Mouse (Mus musculus): ENCODE results near the gene Klf12. TPM values are rescaled to one million over a fixed set of nuclear protein-coding genes. Genes with fewer than 3 reads are reported as not detected.

Klf12 gene
- total and polyA plus RNA-seq, 2 experiments from 2014 or later: 26.7 to 61.1 TPM

DNA sequence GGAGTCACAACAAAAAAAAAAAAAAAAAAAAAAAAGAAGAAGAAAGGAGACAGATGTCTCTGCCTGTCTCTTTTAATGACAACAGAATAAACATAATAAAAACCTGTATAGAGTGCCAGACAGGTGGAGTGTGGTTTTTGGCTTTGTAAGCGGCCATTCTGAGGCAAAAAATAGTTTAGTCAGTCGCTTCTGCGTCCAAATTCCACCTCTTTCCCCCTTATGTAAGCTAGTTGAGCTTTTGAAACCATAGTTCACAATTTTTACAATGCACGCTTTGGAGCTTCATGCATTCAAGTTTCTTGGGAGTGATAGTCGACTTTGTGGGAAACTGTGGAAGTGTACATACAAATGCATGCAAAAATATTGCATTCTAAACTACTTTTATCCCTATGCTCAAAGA, 41.4 kb downstream of the Klf12 start:
- H3K4me1 ChIP-seq (ENCODE audit: insufficient read depth, low read length): no peaks in the 10 kb centered on the region
- ATAC-seq (ENCODE audit: low FRiP score) (no peak), DNase-seq (ENCODE audit: low spot score) (no peak)
- no peak overlapping the region for H3K27ac ChIP-seq (ENCODE audit: low read depth, low read length)
- TF ChIP-seq CTCF (IDR thresholded peaks at IDR 0.05): no peak
- H3K9ac ChIP-seq (replicated peaks; ENCODE audit: low read length, poor library complexity, severe bottlenecking): no peak overlapping the region
- no peak overlapping the region for H3K4me3 ChIP-seq (ENCODE audit: low read depth, low read length)
- H3K9me3 ChIP-seq (ENCODE audit: low read length): no peaks in the 10 kb centered on the region
- no peaks in the 10 kb centered on the region for H3K36me3 ChIP-seq (ENCODE audit: insufficient read depth, low read length)
- WGBS: 92% methylated on average over 5 of the region's 5 CpGs
- no peak overlapping the region for H3K4me2 ChIP-seq (ENCODE audit: low read depth, low read length, poor library complexity, severe bottlenecking)
- H3K27me3 ChIP-seq (ENCODE audit: insufficient read depth, low read length): no peaks in the 10 kb centered on the region

DNA sequence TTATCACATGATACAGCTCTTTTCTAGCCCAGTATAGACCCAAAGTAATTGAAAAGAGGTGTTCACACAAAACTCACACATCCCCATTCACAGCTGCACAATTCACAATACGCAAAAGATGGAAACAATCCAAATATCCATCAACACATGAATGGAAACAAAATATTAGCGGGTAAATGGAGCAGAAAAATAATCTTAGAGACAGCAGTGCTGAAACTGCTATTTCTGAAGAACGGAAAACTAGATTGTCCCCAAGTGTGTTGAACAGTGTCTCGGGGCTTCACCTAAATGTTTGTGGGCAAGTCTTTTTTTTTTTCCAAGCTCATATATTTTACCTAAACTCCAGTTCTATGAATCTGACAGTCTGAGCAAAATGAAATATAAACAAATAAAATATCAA, 44.6 kb downstream of the Klf12 start:
- ATAC-seq (ENCODE audit: low FRiP score) (no peak), DNase-seq (ENCODE audit: low spot score) (no peak)
- no peak for TF ChIP-seq CTCF (IDR thresholded peaks at IDR 0.05)
- Histone ChIP-seq H3K36me3 (ENCODE audit: insufficient read depth, low read length) (no peaks in the 10 kb centered on the region), H3K4me1 (ENCODE audit: insufficient read depth, low read length) (no peaks in the 10 kb centered on the region), H3K4me3 (ENCODE audit: low read depth, low read length) (no peak overlapping the region), H3K27ac (ENCODE audit: low read depth, low read length) (no peak overlapping the region), H3K27me3 (ENCODE audit: insufficient read depth, low read length) (no peaks in the 10 kb centered on the region), H3K4me2 (ENCODE audit: low read depth, low read length, poor library complexity, severe bottlenecking) (no peak overlapping the region), H3K9ac (replicated peaks; ENCODE audit: low read length, poor library complexity, severe bottlenecking) (no peak overlapping the region), H3K9me3 (ENCODE audit: low read length) (no peaks in the 10 kb centered on the region)
- 85% methylated on average over 4 of the region's 4 CpGs for WGBS

DNA sequence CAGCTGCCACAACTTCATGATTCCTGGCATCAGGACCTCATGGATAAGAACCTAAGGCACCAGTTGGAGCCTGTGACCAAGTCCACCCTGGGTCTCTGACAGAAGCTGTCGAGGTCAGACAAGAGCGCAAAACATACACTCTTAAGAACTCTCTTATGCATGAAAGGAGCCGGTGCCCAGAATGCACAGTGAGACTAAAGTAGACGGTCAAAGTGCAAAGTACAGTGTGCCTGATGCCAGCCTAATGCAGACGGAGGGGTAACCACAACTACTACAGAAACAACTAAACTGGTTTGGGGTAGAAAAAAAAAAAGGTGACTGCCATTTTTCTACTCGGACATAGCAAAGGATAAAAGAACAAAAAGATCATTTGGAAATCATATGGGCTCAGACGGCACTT, 47.7 kb downstream of the Klf12 start:
- ATAC-seq (ENCODE audit: low FRiP score) (no peak), DNase-seq (ENCODE audit: low spot score) (no peak)
- Histone ChIP-seq H3K9me3 (ENCODE audit: low read length) (no peaks in the 10 kb centered on the region), H3K4me3 (ENCODE audit: low read depth, low read length) (no peak overlapping the region), H3K9ac (replicated peaks; ENCODE audit: low read length, poor library complexity, severe bottlenecking) (no peak overlapping the region), H3K27me3 (ENCODE audit: insufficient read depth, low read length) (no peaks in the 10 kb centered on the region), H3K4me2 (ENCODE audit: low read depth, low read length, poor library complexity, severe bottlenecking) (no peak overlapping the region), H3K27ac (ENCODE audit: low read depth, low read length) (no peak overlapping the region), H3K4me1 (ENCODE audit: insufficient read depth, low read length) (no peaks in the 10 kb centered on the region), H3K36me3 (ENCODE audit: insufficient read depth, low read length) (no peaks in the 10 kb centered on the region)
- no peak for TF ChIP-seq CTCF (IDR thresholded peaks at IDR 0.05)
- WGBS: 84% methylated on average over 7 of the region's 7 CpGs

DNA sequence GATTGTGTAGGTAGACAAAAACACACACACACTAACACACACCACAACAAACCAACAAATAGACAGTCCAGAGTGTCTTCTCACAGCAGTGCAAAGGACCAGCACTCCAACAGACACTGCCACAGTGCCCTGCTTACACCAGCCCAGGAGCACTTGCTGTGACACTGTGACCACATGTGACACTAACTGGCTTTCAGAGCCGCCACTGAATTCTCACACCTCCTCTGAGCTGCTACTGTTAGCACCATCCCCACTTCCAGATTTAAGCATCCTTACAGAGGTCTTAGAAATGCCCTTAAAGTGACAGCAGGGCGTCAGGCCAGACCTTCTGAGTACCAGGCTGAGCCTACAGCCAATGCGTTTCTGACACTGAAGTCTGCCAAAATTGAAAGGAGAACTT, 48.7 kb downstream of the Klf12 start:
- H3K4me2 ChIP-seq (ENCODE audit: low read depth, low read length, poor library complexity, severe bottlenecking): no peak overlapping the region
- no peaks in the 10 kb centered on the region for H3K27me3 ChIP-seq (ENCODE audit: insufficient read depth, low read length)
- ATAC-seq (ENCODE audit: low FRiP score): no peak
- no peak for DNase-seq (ENCODE audit: low spot score)
- no peak for TF ChIP-seq CTCF (IDR thresholded peaks at IDR 0.05)
- H3K36me3 ChIP-seq (ENCODE audit: insufficient read depth, low read length): no peaks in the 10 kb centered on the region
- H3K9me3 ChIP-seq (ENCODE audit: low read length): no peaks in the 10 kb centered on the region
- H3K4me1 ChIP-seq (ENCODE audit: insufficient read depth, low read length): no peaks in the 10 kb centered on the region
- H3K4me3 ChIP-seq (ENCODE audit: low read depth, low read length): no peak overlapping the region
- H3K27ac ChIP-seq (ENCODE audit: low read depth, low read length): no peak overlapping the region
- no peak overlapping the region for H3K9ac ChIP-seq (replicated peaks; ENCODE audit: low read length, poor library complexity, severe bottlenecking)
- 42% methylated on average over 3 of the region's 3 CpGs for WGBS

GRCm38 (mm10) chr14:100231384-100231783, 53.1 kb downstream of the Klf12 start:
- DNase-seq (ENCODE audit: low spot score) (no peak), ATAC-seq (ENCODE audit: low FRiP score) (no peak)
- Histone ChIP-seq H3K9me3 (ENCODE audit: low read length) (no peaks in the 10 kb centered on the region), H3K36me3 (ENCODE audit: insufficient read depth, low read length) (no peaks in the 10 kb centered on the region), H3K27ac (ENCODE audit: low read depth, low read length) (no peak overlapping the region), H3K4me2 (ENCODE audit: low read depth, low read length, poor library complexity, severe bottlenecking) (no peak overlapping the region), H3K4me3 (ENCODE audit: low read depth, low read length) (no peak overlapping the region), H3K4me1 (ENCODE audit: insufficient read depth, low read length) (no peaks in the 10 kb centered on the region), H3K9ac (replicated peaks; ENCODE audit: low read length, poor library complexity, severe bottlenecking) (no peak overlapping the region), H3K27me3 (ENCODE audit: insufficient read depth, low read length) (no peaks in the 10 kb centered on the region)
- 72% methylated on average over 1 of the region's 1 CpGs for WGBS
- no peak for TF ChIP-seq CTCF (IDR thresholded peaks at IDR 0.05)

DNA sequence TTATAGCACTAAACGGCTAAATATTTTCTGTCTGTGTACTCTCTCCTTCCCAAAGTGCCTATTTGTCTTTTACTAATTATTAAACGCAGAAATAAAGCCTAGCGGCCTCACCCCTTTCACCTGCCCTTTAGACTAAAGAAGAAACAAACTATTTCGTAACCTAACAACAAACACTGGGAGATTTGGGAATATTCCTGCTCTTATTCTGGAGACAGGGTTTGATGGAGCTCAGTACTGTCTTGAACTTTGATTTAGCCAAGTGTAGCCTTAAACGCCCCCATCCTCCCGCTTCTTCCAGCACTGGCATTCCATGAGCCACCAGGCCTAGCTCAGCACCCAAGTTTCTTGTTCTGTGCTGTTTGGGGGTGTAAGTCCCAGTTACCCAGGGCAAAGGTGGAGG, 56.4 kb downstream of the Klf12 start:
- TF ChIP-seq CTCF (IDR thresholded peaks at IDR 0.05): no peak
- H3K4me1 ChIP-seq (ENCODE audit: insufficient read depth, low read length): no peaks in the 10 kb centered on the region

More for the DNA sequence above, 56.4 kb downstream of the Klf12 start:
- H3K4me3 ChIP-seq (ENCODE audit: low read depth, low read length): no peak overlapping the region
- 98% methylated on average over 6 of the region's 6 CpGs for WGBS
- DNase-seq (ENCODE audit: low spot score) (no peak), ATAC-seq (ENCODE audit: low FRiP score) (no peak)
- H3K9ac ChIP-seq (replicated peaks; ENCODE audit: low read length, poor library complexity, severe bottlenecking): no peak overlapping the region
- no peak overlapping the region for H3K27ac ChIP-seq (ENCODE audit: low read depth, low read length)
- H3K4me2 ChIP-seq (ENCODE audit: low read depth, low read length, poor library complexity, severe bottlenecking): no peak overlapping the region
- no peaks in the 10 kb centered on the region for H3K9me3 ChIP-seq (ENCODE audit: low read length)
- H3K27me3 ChIP-seq (ENCODE audit: insufficient read depth, low read length): no peaks in the 10 kb centered on the region
- H3K36me3 ChIP-seq (ENCODE audit: insufficient read depth, low read length): no peaks in the 10 kb centered on the region
